Mouse (Mus musculus) ZHBTc4 (cell line): ENCODE measurements around the gene Fgfr4.

Experiments used
- DNase-seq: peaks from one replicate; pipeline ENCODE4 v3.0.0-alpha.2; 2011; ENCODE audit warnings: low read depth, low spot score

Fgfr4 gene

GRCm38 (mm10) chr13:55210193-55210970 lies 57.9 kb downstream of the Fgfr4 start:
- peak; percentile 87 for DNase-seq

GRCm38 (mm10) chr13:55210971-55211220 lies 58.5 kb downstream of the Fgfr4 start:
- DNase-seq = peak; percentile 81

- peak; percentile 96 for DNase-seq
Observed at GRCm38 (mm10) chr13:55211221-55212010, 59.0 kb downstream of the Fgfr4 start.

- no peak for DNase-seq
Observed at GRCm38 (mm10) chr13:55212011-55212360, 59.5 kb downstream of the Fgfr4 start.

GRCm38 (mm10) chr13:55212361-55213137 lies 60.1 kb downstream of the Fgfr4 start:
- DNase-seq = peak; percentile 71

GRCm38 (mm10) chr13:55213138-55213806 lies 60.8 kb downstream of the Fgfr4 start:
- peak; percentile 28 for DNase-seq
